Mouse (Mus musculus): ENCODE data around the gene Aco1.

Gene Aco1

DNA sequence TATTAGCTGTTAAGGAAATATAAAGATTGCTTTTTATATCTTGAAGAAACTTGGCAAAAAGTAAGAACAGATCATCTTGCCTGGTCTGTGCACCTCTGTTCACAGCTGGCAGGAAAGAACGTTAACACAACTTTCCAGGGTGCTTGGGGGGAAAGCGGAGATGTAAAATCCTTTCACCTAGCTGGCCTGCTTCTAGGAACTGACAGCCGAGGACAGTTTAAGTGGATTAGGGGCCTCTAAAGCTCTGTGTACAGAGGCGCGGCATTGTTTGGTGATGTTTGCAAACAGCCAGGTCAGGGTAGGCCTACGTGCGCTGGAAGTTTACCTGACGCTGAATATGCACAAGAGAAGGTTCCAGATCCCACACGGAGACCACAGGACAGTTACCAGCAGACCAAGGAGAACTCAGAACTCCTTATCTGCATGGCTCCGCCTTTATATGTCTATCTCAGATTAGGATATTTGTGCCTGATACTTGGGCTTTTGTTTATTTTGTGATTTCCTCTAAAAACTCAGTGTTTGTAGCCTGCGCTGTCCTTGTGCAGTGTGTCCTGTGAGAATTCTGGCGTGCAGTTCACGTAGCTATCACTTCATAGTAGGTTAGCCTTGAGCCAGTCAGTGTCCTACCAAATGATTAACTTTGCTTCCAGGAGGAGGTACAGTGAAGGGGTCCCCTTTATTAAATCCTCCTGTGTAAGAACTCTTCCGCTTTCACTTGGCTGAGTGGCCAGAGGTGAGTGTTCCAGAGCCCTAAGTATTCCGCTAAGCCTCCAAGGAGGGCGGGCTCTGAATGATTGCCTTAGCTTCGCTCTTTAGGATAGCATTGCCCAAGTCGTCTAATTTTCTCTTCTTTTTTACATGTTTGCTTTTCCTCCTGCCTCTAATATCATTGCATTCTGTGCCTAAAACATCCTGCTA is 14.0 kb downstream of the Aco1 start:
- peak; percentile 69 for DNase-seq (ENCODE audit: low spot score)

DNA sequence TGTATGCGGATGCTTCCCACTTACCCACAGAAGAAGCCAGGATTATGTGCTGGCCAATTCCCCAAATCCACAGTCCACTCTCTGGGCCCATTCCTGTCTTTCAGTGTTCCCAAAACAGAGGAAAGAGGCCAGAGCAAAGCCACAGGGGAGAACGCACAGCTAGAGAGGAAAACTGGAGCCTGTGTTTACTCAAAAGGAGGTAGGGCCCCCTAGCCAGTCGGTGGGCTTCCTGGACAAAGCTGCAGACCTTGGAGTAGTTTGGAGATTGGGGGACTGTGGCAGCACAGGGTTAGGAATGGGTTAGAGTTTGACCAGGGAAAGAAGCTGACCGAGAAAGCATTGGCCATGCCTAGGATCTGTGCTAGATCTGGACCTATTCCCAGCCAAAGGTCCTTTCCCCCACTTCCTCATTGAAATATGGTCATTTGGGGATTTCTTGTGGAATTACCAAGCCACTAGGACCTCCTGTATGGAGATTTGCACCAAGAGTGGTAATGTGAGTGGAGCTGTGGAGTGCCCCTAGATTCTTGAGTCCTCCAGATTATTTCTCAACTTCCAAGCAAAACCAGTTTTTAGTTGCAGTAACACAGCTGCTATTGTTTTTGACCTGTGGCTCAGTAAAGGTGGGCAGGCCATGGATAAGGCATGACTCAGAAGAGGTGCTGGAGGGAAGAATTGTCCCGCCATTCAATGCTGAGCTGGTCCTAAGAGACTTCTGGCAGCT is 14.8 kb downstream of the Aco1 start:
- DNase-seq (ENCODE audit: low spot score), result peak; percentile 70

DNA sequence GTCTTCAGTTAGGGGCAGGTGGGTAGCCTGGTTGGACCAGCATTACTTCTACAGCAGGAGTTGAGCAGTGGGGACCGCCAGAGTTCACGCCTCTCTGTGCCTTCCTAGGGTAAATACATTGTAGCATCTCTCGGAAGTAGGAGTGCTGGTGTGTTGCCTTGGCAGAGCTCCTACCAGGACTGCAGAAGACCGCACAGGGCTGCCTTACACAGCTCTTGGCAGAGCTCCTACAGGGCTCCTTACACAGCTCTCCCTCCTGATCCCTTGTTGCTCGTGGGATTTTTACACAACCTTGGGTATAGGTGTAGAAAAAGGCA is 15.3 kb downstream of the Aco1 start:
- DNase-seq (ENCODE audit: low spot score), result peak; percentile 71

DNA sequence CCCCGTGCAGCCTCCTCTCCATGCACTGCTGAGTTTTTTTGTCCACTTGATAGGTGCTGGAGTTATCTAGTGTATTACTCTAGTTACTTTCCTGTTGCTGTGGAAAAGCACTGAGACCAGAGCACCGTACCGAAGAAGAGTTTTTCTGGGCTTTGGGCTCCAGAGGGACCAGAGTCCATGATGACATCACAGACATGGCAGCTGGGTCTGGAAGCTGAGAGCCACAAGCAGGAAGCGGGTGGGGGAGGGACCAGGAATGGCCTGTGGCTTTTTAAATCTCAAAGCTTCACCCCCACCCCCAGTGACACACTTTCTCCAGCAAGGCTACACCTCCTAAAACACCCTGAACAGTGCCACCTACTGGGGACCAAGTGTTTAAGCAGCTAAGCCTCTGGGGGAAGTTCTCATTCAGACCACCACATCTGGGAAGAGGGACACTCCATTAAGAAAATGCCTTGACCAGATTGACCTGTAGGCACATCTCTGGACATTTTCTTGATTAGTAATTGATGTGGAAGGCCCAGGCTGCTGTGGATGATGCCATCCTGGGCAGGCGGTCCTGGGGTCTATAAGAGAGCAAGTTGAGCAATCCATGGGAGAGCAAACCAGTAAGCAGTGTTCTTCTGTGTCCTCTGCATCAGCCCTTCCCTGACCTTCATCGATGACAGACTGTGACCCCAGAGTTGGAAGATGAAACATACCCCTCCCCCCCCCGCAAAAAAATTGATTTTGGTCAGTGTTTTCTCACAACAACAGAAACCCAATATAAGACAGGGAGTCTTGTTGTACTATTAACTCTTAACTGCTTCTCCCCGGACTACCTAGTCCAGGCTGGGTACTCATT is 17.9 kb downstream of the Aco1 start:
- no peak for DNase-seq (ENCODE audit: low spot score)

DNA sequence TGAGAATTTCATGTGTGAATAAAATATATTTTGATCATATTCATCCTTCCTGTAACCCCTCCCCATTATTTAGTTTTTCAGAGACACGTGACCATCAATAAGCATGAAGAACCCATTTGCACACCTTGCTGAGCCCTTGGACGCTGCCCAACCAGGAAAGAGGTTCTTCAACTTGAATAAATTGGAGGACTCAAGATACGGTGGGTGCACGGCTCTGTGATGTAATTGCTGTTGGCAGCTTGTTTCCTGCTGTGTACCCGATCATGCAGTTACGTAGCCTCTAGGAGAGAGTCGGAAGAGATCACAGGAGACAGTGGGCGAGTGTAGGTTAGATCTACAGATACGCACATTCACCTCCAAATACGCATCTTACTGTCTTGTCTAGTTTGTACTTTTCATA is 20.8 kb downstream of the Aco1 start:
- no peak for DNase-seq (ENCODE audit: low spot score)

DNA sequence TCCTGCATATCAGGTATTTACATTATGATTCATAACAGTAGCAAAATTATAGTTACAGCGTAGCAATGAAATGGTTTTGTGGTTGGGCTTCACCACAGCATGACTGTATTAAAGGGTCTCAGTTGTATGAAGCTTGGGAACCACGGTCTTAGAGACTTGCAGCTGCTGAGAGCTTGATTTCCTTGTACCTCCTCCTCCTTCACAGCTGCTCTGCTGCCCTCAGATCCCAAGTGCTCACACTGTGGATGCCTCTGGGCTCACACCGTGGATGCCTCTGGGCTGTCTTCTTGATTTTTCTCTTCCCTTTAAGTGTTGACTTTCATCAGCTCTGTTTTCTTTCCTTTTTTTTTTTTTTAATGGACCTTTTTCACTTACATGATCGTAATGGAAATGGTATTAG is 28.6 kb downstream of the Aco1 start:
- DNase-seq (ENCODE audit: low spot score), result no peak

DNA sequence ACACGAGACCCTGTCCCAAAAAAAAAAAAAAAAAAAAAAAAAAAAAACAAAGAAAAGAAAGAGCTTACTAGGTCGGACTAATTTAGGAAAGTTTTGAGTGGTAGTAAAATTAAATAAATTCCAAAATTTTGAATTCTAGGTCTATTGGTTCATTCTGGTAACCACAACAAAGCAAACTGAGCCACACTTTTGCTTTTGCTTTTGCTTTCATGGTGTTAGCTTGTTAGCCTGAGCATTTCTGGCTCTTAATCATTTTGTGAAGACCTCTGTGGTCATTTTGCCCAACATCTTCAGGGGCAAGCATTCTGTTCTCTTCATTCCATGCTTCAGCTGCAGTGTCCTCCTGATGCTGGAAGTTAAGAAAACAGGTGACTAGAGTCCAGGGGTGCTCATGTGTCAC is 29.5 kb downstream of the Aco1 start:
- no peak for DNase-seq (ENCODE audit: low spot score)

DNA sequence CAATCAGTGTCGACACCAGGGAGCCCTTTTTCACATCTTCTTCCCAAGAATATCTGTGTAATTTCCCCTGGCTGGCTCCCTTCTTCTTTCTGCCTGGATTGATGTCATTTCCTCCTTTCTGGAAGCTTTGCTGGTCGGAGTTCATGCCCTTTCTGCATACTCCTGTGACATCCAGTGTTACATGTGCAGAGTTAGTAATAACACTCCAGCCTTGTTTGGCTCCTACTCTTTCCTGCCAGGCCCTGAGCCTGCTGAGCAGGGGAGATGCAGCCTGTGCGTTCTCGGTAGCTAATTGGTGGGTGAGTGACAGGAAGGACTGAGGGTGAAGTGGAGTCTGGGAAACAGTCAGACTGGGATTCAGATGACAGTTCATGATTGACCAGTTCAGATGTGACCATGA is 31.4 kb downstream of the Aco1 start:
- DNase-seq (ENCODE audit: low spot score), result peak; percentile 72

DNA sequence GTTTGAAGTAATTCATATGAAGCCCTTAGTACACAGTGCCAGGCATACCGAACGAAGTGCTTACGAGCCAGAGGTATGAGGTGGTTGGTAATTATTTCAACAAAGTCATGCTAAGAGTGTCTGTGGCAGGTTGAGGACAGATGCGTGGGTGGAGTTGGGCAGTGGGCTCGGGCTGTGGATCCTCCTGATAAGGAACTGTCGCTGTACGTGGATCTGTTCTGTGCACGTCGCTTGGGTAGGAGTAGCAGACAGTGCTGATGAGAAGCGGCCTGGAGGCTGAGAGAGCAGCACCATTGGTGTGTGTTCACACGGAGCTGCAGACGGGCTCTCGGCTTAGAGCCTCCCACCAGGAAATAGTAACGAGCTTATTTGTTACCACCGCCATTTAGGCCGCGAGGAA is 35.7 kb downstream of the Aco1 start:
- DNase-seq (ENCODE audit: low spot score), result no peak

DNA sequence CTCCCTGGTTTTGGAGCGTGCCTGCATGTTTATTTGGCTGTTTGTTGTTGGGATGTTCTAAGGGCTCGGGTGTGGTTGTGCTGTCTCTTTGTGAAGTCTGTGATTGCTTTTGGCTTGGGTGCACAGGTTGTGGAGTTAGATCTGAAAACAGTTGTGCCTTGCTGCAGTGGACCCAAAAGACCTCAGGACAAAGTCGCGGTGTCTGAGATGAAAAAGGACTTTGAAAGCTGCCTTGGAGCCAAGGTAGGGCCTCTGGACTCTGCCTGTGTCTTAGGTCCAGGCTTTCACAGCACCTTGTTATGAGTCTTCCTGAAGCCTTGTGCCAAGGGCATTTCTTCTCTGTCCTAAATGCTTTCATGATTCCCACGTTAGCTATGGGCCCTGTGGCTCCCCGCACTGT is 37.2 kb downstream of the Aco1 start:
- DNase-seq (ENCODE audit: low spot score), result no peak

DNA sequence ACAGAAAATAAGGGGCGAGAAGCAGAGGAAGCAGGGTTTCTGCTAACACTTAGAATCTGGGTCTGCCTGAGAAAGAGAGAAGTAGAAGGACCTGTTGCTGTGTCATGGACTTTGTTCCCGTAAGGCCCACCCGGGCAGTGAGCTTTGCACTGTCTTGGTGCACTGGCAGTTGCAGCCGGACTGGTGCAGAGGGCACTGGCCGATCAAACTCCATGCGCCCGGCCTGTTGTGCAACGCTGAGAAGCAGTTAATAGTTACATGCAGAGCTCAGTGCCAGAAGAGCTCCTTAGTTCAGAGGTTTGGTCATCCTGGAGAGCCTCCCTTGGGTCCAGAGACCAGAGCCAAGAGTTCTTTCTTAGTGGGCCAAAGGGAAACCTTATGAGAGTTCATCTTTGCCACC is 38.8 kb downstream of the Aco1 start:
- DNase-seq (ENCODE audit: low spot score), result peak; percentile 90

DNA sequence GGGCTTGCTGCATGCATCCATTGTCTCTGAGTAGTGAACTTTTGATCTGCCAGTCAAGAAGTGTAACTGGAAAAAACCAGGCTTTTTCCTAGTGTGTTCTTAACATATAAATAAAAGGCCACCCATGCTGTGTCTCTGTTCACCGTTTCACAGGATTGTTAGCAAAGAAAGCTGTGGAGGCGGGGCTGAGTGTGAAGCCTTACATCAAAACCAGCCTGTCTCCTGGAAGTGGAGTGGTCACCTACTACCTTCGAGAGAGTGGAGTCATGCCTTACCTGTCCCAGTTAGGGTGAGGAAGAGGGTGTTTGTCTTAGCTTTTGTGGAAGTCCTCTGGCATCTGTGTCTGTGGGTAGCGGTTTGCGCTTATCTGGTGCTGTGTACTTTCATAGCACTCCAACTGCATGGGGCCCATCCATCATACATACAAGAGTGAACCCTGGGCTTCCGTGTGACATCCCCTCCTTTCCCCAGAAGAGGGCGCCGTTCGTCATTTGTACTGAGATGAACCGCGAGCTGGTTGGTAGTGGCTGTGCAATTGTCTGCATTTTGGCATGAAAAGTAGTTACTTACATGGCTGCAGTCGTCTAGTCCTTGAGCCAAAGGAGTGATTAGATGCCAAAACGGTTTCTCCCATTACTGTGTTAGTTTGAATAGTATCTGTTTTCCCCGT is 39.9 kb downstream of the Aco1 start:
- peak; percentile 45 for DNase-seq (ENCODE audit: low spot score)

DNA sequence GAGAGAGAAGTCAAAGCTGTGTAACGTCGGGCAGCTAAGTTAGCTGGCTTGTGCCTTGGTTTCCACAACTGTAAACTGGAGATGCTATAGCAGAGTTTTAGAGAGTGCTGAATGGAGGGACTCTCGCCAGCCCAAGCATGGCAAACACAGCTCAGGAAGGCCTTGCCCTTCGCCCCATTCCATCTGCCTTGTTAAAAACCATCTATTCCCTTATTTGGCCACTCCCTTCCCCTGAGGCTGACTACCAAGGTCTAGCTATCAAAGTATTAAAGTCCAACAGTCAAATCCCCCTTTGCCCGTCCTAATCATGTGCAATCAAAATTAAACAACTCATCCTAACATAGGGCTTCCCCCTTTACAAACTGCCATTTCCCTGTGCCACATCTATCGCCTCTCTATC is 40.9 kb downstream of the Aco1 start:
- no peak for DNase-seq (ENCODE audit: low spot score)

DNA sequence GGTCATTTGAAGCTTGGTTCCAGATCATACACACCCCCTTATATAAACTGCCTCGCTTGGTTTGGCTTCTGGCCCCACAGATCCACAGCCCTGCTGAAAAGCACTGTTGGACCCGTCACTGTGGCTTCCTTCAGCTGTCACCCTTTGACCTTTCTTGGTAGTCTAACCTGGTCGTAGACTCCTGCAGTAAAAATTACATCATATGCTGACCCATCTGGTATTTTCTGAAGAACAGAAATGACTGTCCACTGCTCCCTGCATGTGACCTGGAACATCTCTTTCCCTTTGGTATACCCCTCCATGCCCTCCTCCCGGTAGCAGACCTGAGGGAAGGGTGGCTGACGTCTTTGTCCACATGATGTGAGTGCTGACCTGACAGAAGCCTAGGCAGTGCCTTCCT is 41.6 kb downstream of the Aco1 start:
- no peak for DNase-seq (ENCODE audit: low spot score)

DNA sequence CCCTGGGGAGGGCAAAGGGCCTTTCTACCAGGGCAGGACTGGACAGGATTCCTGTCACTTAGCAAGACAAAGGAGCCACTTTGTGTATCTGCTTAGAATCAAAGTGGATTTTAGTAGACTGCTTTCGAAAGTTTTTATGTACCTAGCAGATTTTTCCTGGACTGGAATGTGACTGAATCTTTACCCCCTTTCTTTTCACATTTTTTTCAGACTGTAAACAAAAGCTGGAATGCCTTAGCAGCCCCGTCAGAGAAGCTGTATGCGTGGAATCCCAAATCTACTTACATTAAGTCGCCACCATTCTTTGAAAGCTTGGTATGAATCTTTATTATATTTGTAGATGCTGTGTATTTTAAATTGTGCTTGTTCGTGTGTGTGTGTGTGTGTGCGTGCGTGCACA is 45.1 kb downstream of the Aco1 start:
- DNase-seq (ENCODE audit: low spot score), result no peak

DNA sequence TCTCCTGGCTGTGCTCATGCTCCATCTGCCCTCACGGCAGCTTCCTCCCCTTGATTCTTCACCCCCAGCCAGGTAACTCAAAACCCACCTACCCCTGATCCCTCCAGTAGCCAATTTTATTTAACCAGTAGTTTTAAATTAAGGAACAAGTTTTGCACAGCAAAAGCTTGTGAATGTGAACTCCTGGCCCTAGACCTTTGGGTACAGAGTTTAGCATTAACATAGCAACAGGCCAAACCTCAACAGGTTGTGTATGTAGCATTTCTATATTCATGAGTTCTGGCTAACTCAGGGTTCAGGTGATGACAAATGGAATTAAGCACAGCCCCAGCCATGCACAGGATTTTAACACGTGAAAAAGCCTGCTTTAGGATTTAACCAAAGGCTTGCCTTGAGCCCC is 49.4 kb downstream of the Aco1 start:
- DNase-seq (ENCODE audit: low spot score), result no peak

DNA sequence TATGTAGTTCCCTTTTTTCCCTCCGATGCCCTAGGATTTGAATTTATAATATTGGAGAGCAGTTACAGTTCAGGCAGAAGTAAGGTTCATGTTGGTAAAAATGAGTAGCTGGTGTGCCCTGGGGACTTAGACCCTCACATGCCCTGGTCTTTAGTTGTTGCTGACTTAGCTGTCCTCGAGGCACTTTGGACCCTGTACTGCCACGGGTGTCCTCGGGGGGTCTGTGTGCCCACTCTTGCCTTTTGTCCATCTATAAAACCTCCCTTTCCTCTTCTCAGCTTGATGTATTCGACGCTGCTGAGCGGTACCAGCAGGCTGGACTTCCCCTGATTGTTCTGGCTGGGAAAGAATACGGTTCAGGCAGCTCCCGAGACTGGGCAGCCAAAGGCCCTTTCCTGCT is 50.6 kb downstream of the Aco1 start:
- DNase-seq (ENCODE audit: low spot score), result no peak

DNA sequence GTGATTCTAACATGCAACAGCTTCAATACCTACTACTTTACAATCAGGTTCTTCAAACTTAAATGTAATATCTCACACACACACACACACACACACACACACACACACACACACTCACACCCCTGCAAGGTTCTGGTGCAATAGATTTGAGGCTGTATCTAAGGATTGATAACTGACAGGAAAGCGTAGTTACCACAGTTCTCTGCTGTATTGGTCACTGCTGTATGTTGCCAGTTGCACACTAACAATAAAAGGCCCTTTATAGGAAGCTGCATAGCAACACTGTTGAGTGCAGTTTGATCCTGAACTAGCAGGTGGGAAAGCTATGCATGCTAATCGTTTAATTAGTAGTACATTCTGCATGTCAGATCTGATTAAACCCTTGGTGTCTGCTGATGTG is 52.5 kb downstream of the Aco1 start:
- no peak for DNase-seq (ENCODE audit: low spot score)

DNA sequence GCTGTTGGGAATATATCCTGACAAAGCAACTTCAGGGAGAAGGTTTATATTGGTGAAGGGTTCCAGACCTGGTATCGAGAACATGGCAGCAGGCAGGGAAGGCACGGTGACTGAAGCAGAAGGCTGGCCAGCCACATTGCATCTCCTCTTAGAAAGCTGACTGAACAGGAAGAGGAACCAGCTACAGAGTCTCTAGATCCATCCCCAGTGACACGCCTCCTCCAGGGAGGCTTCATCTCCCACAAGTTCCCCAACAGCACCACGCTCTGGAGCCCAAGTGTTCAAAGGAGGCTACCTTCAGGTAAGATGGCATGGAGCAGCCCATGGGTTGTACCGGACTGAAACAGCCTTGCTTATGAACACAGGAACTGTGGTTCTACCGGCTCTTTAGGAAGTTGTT is 59.3 kb downstream of the Aco1 start:
- DNase-seq (ENCODE audit: low spot score), result no peak

DNA sequence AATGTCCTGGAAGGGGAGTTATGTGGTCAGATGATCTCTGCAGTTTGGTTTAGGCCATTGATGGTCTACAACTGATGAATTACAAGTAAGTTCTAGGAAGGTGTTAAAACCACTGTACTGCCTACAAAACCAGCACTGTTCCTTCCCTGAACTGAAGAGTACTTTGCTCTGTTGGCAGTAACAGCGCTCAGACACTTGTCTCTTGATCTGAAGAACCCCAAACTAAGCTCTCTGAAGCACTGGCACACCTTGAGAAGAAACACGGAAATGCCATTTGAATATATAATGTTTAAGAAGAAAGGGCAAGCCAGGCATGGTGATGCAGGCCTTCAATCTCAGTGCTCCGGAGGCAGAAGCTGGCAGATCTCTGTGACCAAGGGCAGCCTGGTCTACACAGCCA is 61.5 kb downstream of the Aco1 start:
- no peak for DNase-seq (ENCODE audit: low spot score)

DNA sequence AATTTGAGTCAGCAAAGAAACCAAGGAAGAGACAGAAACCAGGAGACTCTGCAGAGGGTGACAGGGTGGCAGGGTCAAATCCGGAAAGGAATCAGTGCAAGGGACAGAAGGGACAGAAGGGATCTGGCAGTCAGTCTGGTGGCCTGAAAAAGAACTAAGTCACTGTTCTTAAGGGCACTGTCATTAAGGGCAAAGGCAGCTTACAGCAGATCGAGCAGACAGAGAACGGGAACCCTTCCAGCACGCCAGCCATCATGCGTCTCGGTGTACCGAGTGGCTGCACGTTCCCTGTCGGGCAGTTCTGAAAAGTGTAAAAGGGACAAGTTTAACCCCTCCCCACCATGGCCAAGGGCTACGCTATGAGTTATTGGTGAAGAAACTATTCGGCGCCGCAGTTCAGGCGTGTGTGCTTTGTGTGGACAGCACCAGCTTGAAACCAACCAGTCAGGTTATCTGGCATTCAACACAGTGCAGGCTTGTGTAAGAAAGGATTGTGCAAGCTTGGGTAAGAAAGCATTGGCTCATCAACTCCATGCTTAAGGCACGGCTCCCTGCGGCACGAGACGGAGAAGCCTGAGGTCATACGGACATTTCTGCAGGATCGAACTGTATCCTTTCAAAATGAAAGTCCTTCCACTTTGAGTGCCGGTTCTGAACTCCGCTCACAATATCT is 62.5 kb downstream of the Aco1 start:
- DNase-seq (ENCODE audit: low spot score), result peak; percentile 67

DNA sequence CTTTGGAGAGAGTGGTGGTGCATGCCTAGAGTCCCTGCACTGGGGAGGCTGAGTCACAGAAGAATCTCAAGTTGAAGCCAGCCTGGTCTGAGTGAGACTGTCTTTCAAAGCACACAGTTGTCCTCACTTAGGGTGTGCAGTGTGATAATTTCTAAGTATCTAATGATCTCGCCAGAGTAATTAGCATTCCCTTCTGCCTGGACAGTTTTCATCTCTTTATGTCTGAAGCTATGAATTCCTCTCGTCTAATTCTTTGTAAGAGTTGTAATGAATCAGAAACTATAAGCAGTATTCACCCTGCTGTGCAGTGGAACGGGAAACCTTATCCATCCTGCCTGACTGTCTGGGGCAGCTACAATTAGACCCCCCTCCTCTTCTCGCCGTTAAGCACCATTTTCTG is 64.8 kb downstream of the Aco1 start:
- DNase-seq (ENCODE audit: low spot score), result no peak
